Mouse (Mus musculus) cortical plate, adult 2 months (tissue): ENCODE measurements around the gene Dock2.

Source experiments
- CTCF ChIP-seq: fragments of 200-500 bp; IDR thresholded peaks from 2 replicates; pipeline ENCODE4 v1.5.1; 2011; ENCODE audit warnings: mild to moderate bottlenecking, control low read depth, low read length; ENCODE audit not compliant: insufficient read depth; ENCODE audit errors: extremely low read depth
- POLR2A ChIP-seq: fragments of 200-500 bp; IDR thresholded peaks from 2 replicates; pipeline ENCODE4 v1.6.1; 2011; ENCODE audit warnings: mild to moderate bottlenecking, low read length, control low read depth; ENCODE audit not compliant: insufficient read depth; ENCODE audit errors: extremely low read depth

DNA sequence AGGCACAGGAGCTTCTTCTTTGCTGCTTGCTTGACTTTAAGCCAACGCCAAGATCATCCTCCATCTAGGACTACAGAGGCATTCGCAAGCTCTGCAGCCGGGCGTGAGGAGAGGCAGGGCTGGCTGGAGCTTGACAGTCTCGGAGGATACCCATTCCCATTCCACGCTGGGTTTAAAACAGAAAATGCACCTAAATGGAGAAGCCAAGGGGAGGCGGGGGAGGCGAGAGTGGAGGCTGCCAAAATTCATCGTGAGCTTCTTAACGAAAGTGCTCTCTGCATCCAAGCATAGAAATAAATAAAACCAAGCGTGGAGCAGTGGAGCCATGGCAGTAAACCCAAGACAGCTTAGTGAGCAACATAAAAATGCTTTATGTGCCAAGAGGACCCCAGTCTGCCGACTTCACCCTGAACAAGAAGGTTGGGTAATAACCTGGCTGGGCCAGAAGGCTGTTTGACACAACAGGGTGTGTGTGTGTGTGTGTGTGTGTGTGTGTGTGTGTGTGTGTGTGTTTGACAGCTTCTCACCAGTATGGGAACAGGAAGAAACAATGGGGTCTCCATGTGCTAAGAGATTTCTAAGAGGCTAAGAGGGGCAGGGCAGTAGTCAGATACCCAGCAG, 524.7 kb downstream of the Dock2 start:
- TF ChIP-seq CTCF (no peak), POLR2A (no peak)
